Mouse (Mus musculus) left cerebral cortex, postnatal 10 days (tissue): ENCODE results near the gene Utp18. TPM values are rescaled to one million over a fixed set of nuclear protein-coding genes. Genes with fewer than 3 reads are reported as not detected.
A peak's percentile ranks its signal among the peaks of the same experiment; 100 is the strongest.

Experiments
- DNase-seq, 2 experiments: peaks; one replicate each; pipeline ENCODE4 v3.0.0; 2021 to 2022; ENCODE audit warnings: low spot score in 2 of 2, mixed read lengths in 1 of 2; ENCODE audit errors: extremely low spot score in 1 of 2
- intact Hi-C: fragments of 180-260 bp; cut with DNase I; formaldehyde crosslinking; loops from one replicate; pipeline ENCODE4 v1.15.1; 2025
- total RNA-seq, 2 experiments: library from RNA; stranded (reverse); gene quantifications; 2 replicates each; pipeline ENCODE4 v1.2.3; 2021

Gene Utp18
- total RNA-seq, 2 experiments from 2014 or later = 28.4 to 28.8 TPM

DNA sequence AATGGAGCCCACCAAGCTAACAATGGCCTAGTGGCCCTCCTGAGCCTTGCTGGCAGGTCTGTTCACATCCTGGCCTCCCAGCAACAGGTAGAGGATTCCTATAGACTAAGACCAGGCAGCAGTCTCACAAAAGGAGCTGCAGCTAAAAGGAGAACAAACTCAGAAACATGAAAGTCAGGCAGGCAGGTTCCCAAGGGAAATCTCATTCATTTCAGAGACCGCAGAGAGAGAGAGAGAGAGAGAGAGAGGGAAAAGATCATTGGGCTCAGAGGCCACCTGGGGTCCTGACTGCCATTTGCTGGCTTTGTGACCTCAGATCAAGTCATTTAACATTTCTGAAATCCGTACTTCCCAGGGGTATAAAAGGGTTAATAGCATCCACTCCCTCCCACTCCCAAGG is 38.2 kb downstream of the Utp18 start:
- DNase-seq = no peak
- intact Hi-C loops = no loop called here

DNA sequence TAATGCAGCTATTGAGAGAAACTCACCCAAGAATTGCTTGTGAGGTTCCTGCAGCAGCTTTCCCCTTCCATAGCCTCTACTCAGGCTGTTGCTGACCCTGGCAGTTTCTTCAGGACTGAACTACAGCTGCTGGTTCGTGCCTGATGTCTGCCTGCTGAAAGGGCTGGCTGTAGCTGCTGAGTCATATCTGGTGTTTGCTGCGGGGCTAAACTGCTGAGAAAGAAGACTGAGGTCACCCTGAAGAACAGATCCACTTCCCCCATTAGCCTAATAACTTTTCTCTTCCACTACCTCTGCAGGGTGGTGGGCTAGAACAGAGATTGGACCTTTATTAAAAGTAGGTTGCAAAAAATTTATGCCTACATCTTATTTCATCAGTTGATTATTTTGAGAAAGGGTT is 49.8 kb downstream of the Utp18 start:
- intact Hi-C loops = no loop called here
- DNase-seq = no peak

DNA sequence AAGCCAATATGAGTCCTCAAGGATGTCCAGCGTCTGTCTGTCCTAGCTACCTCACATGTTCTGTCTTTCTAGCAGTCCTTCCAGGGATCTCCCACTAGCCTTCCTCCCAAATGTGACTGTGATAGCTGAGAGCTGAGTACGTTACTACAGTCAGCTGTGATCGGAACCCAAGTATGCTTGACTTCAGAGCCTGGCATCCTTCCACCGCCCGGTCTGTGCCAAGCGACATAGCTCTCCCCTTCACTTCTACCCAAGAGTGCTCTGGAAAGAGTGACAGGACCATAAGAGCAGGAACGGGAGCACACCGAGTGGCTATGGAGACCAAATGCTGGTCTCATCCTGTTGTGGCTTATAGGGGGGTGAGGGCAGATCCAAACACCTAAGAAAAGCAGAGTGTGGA is 55.6 kb downstream of the Utp18 start:
- intact Hi-C loops = no loop called here
- DNase-seq = peak; percentile 24 to 43

DNA sequence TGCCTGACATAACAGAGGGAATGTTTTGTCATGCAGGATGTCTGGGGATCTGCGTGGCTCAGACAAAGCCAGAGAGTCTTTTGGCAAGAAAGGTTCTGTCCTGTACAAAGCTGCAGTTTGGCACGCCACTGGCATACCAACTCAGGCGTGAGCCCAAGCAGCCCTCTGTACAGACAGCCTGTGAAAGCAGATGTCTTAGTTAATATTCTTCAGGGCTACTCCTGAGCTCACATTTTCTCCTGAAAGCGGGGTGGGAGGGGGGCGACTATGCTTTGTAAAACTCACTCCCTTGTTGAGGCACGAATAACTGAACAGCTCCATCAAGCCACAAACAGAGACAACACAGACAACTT is 56.3 kb downstream of the Utp18 start:
- DNase-seq = peak; percentile 63 to 64
- intact Hi-C loops = no loop called here

DNA sequence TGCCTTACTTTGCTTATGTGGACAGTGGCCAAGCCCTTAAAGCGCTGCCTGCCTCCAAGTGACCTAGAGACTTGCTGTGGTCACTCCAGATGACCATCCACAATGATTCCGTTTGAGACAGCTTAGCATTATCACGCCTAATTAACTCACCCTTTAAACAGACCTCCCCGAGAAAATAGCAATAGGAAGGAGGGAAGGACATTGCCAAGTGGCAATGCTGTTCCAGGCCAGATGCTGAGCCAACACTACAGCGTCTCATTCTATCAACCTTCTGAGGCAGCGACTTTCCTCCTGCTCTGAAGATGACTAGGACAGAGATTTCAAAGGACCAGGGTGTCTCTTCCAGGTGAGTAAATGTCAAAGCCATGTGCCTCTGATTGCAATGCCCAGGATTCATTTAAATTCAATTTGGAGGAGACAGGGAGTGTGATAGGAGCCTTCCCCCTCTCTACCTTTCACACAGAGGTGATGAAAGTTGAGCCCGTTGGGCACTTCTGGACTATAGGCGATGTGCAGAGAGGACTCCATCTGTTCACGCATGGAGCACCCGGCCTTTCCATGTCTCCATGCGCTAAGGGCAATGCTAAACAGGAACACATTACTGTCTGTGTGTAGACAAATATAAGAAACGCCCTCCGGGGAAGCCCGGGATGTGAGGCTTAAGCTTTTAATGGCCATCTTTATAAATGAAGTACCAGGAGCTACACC is 56.8 kb downstream of the Utp18 start:
- intact Hi-C loops = no loop called here
- DNase-seq = no peak

DNA sequence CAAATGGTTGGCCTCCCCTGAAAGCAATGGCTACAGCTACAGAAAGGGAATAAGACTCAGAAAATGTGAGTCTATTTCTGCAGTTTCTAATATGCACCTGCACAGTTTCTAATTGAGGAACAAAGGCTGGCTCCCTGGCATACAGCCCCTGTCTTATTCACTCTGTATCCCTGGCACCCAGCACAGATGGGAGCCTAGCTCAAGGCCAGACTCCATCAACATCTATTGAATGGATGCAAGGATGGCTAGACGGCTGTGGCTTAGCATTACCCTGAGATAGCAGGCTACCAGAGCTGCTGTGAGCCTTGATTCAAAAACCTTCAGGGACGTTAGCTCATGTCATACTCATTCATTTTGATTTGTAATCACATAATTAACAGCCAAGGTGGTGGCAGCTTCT is 63.3 kb downstream of the Utp18 start:
- intact Hi-C loops = no loop called here
- no peak for DNase-seq

DNA sequence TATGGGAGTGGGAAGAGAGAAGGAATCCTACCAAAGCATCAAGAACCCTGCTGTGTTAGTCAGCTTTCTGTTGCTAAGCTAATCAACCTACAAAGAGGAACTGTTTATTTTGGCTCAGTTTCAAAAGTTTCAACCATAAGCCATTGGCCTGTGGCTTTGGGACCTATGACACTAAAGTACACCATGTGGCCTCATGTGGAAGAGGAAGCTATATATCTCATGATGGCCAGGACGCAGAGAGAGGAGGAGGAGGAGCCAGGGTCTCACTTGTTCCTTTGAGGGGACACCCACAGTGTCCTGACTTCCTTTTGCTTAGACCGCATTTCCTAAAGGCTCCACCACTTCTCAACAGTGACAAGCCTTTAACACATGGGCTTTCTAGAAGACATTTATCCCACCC is 64.0 kb downstream of the Utp18 start:
- DNase-seq = no peak
- intact Hi-C loops = no loop called here

DNA sequence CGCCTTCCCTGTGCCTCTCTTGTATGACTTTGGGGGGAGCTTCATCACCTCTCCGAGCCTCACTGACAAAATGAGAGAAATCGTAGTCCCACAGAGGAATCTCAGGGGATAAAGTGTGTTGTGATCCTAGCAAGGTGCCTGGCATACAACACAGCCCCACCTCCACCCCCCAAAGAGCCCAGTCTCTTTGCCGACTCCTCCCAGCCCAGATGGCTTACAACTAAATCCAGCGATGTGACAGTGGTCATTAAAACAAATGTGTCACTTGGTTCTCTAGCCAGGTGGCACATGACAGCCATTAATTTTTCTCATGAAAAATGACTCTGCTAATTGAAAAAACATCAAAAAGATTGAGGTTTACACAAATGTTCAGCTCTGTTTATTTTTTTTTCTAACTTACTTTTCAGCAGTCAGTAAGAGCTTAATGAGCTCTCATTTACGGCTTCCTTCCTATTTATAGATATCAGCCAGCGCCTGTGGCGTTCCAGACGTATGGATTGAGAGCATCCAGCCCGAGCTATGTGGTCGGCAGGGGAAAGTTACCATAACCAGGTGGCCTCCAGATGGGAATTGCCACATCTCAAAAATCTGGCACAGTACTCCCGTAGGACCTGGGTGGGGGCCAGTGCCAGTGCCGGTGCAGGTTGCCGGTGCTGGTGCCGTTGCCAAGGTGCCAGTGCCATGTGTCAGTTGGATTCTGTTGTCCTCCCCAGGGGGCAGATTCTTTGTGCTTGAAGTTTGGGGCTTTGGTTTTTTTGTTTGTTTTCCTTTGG is 67.4 kb downstream of the Utp18 start:
- peak in 1 of 2 experiments; percentile 42 for DNase-seq
- intact Hi-C loops = loop anchor here (10.0 kb wide), 2 partner anchors 343 to 673 kb away; no protein-coding TSS in a partner anchor

DNA sequence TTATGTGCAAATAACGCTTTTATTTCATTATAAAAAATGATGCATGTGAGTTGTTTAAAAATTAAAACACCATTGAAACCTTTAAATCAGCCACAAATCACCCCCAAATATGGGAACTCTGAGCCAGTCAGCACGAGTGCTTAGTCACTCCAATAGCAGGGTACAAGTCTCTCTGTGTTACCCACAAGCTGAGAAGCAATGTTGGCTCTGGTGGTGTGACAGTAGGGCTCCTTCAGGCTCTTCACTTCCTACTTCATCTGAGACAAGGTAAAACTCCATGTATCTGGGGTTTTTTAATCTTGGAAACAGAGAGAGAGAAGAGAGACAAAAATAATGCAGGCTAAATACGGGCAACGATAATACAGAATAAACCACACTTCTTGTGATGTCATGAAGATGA is 72.6 kb downstream of the Utp18 start:
- intact Hi-C loops = loop anchor here (5.0 to 10.0 kb wide), 3 partner anchors 261 to 668 kb away; no protein-coding TSS in a partner anchor
- no peak for DNase-seq

DNA sequence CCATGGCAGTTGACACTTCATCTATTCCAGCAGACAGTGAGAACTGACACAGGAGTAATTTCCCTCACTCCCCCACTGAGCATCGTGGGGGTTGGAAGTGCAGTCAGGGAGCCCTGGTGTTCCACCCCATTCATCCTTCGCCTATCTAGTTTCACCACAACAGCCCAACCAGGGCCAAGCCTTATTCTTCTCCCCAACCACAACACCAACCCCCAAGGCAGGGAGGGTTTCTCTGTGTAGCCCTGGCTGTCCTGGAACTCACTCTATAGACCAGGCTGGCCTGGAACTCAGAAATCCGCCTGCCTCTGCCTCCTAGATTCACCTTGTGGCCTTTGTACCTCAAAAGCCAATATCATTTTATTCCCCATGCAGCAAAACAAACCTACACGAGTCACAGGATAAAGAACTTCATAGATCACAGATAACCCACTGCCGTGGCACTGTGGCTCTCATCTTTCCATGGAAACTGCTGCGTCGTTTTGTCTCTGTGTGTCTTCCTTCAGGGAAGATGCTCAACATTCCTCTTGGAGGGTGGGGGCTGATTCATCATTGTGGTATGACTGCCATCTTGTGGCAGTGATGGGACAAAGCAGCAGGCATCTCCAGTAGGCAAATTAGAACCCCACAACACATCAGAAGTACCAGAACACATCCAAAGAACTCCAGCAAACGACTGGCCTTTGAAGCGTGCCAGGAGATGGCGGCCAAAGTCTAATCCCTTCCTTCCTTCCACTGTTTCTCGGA is 73.3 kb downstream of the Utp18 start:
- intact Hi-C loops = loop anchor here (5.0 to 10.0 kb wide), 3 partner anchors 260 to 667 kb away; no protein-coding TSS in a partner anchor
- peak; percentile 64 to 84 for DNase-seq

Other genes starting within 250 kb of the Utp18 start
- 10 to 100 TPM; 29.2 to 34.1 TPM for gene Mbtd1, start 86 bp upstream of the Utp18 start, total RNA-seq
- gene Nme2, start 70.5 kb upstream of the Utp18 start, total RNA-seq = 100 to 1,000 TPM; 200 to 228 TPM
- gene Gm20390, start 82.5 kb upstream of the Utp18 start, total RNA-seq = 100 to 1,000 TPM; 147 to 154 TPM
- gene Nme1, start 82.8 kb upstream of the Utp18 start, total RNA-seq = 100 to 1,000 TPM; 120 to 124 TPM
- 100 to 1,000 TPM; 236 to 246 TPM for gene Spag9, start 110.3 kb upstream of the Utp18 start, total RNA-seq